ENCODE assay signal across 27 mouse cellular contexts in genomic region chr7:82733118-82733517, GRCm38 (mm10).
DNase-seq lines count a peak whose midpoint lies in the region; ATAC-seq and TF ChIP-seq lines count a peak whose summit lies in the region.
"Had no signal": no experiment of that assay in that cellular context is flagged by ENCODE, and none has a peak within 500 bp of the region (broad histone marks: within the 10 kb centered on the region; RNA-seq: fewer than 3 reads in every experiment).

No protein-coding gene starts in this region.

- intact Hi-C loops in heart, postnatal 10 days (cut with DNase I), result no loop called here

- H3K79me2 ChIP-seq in liver, adult 2 months (ENCODE audit: control insufficient read depth, insufficient read depth, low read length), result no peaks in the 10 kb centered on the region

- H3K4me1 ChIP-seq in heart, postnatal 0 days (ENCODE audit: control insufficient read depth, insufficient read depth), result 0 out of 2 replicates have a peak, but pooled peaks cover 4% of the 10 kb centered on the region
- H3K4me1 ChIP-seq in liver, adult 2 months (ENCODE audit: control insufficient read depth, insufficient read depth, low read length), result no peaks in the 10 kb centered on the region
- H3K4me1 ChIP-seq in liver, embryonic 12.5 days, result peaks cover 7% of the 10 kb centered on the region; the same call in 1 of the 2 replicates
- H3K4me1 ChIP-seq in embryonic fibroblast, embryonic 13.5 days (ENCODE audit: control insufficient read depth, insufficient read depth, low read length), result peaks cover 7% of the 10 kb centered on the region; the same call in 1 of the 2 replicates
- H3K4me1 ChIP-seq in limb, embryonic 13.5 days, result peaks cover 25% of the 10 kb centered on the region
- H3K4me1 ChIP-seq in forebrain, postnatal 0 days (ENCODE audit: insufficient read depth), result no peaks in the 10 kb centered on the region
- H3K4me1 ChIP-seq: forebrain, embryonic 15.5 days; heart, embryonic 15.5 days; hindbrain, embryonic 13.5 days; neural tube, embryonic 12.5 days had no signal

- no peak overlapping the region for H3K4me2 ChIP-seq in heart, postnatal 0 days (ENCODE audit: low read depth, low read length)
- H3K4me2 ChIP-seq in liver, embryonic 12.5 days, result no peak overlapping the region
- H3K4me2 ChIP-seq in limb, embryonic 13.5 days (replicated peaks), result no peak overlapping the region
- no peak overlapping the region for H3K4me2 ChIP-seq in forebrain, postnatal 0 days (ENCODE audit: low read depth)
- H3K4me2 ChIP-seq: forebrain, embryonic 15.5 days; heart, embryonic 15.5 days; hindbrain, embryonic 13.5 days; midbrain, embryonic 11.5 days; neural tube, embryonic 12.5 days had no signal

- ATAC-seq in heart, postnatal 0 days (ENCODE audit: insufficient read depth, low read depth), result no peak
- no peak for ATAC-seq in liver, embryonic 12.5 days
- no peak for ATAC-seq in limb, embryonic 13.5 days (ENCODE audit: low FRiP score, low read depth)
- ATAC-seq in forebrain, postnatal 0 days, result no peak
- ATAC-seq: forebrain, embryonic 15.5 days; liver, postnatal 0 days; midbrain, embryonic 16.5 days had no signal

- no peak for DNase-seq in heart, postnatal 0 days (ENCODE audit: low spot score)
- no peak for DNase-seq in heart, postnatal 10 days
- DNase-seq in liver, adult 2 months (ENCODE audit: extremely low read depth, low read depth, low spot score), result peak; percentile 23
- DNase-seq in forebrain, postnatal 0 days, result no peak
- DNase-seq in right cerebral cortex, adult 2 months (ENCODE audit: low spot score in 2 of 2), result no peak
- DNase-seq: adrenal gland, postnatal 25 days; cerebellum, adult 11-12 months; cerebellum, adult 9-11 months; gastrocnemius, postnatal 10 days; heart, postnatal 4 days; kidney, adult 18-20 months; liver; liver, postnatal 0 days; lung, postnatal 36 days; right cerebral cortex, adult 18-20 months; right cerebral cortex, postnatal 4 days; thymus, adult 2 months; thymus, postnatal 36 days had no signal

- H3K4me3 ChIP-seq in heart, postnatal 0 days (ENCODE audit: low read depth, low read length), result no peak overlapping the region
- H3K4me3 ChIP-seq in liver, adult 2 months (ENCODE audit: insufficient read depth, low read depth, low read length), result no peak overlapping the region
- no peak overlapping the region for H3K4me3 ChIP-seq in liver, embryonic 12.5 days
- no peak overlapping the region for H3K4me3 ChIP-seq in embryonic fibroblast, embryonic 13.5 days (ENCODE audit: insufficient read depth, low read length)
- H3K4me3 ChIP-seq in limb, embryonic 13.5 days, result no peak overlapping the region
- H3K4me3 ChIP-seq in forebrain, postnatal 0 days (ENCODE audit: low read depth, low read length), result no peak overlapping the region
- H3K4me3 ChIP-seq: forebrain, embryonic 15.5 days; heart, embryonic 15.5 days; hindbrain, embryonic 13.5 days; neural tube, embryonic 12.5 days had no signal

- TF ChIP-seq EP300 in heart, postnatal 0 days (IDR thresholded peaks at IDR 0.05; ENCODE audit: low read depth), result no peak

- 0 out of 2 replicates have a peak, but pooled peaks cover 3% of the 10 kb centered on the region for H3K36me3 ChIP-seq in heart, postnatal 0 days (replicated peaks; ENCODE audit: control insufficient read depth, insufficient read depth, low read length)
- H3K36me3 ChIP-seq in liver, adult 2 months (ENCODE audit: control insufficient read depth, insufficient read depth, low read length), result peaks cover 6% of the 10 kb centered on the region; the same call in 1 of the 2 replicates
- peaks cover 10% of the 10 kb centered on the region; the same call in 1 of the 2 replicates for H3K36me3 ChIP-seq in liver, embryonic 12.5 days
- H3K36me3 ChIP-seq in limb, embryonic 13.5 days, result peaks cover 5% of the 10 kb centered on the region; the same call in 1 of the 2 replicates
- no peaks in the 10 kb centered on the region for H3K36me3 ChIP-seq in forebrain, postnatal 0 days (ENCODE audit: insufficient read depth)
- H3K36me3 ChIP-seq: forebrain, embryonic 15.5 days; heart, embryonic 15.5 days; hindbrain, embryonic 13.5 days; neural tube, embryonic 12.5 days had no signal

- H3K9me3 ChIP-seq in heart, postnatal 0 days (replicated peaks; ENCODE audit: control insufficient read depth, low read length), result no peaks in the 10 kb centered on the region
- no peaks in the 10 kb centered on the region for H3K9me3 ChIP-seq in liver, embryonic 12.5 days (replicated peaks)
- H3K9me3 ChIP-seq in limb, embryonic 13.5 days, result no peaks in the 10 kb centered on the region
- no peaks in the 10 kb centered on the region for H3K9me3 ChIP-seq in forebrain, postnatal 0 days (ENCODE audit: low read length)
- H3K9me3 ChIP-seq: forebrain, embryonic 15.5 days; heart, embryonic 15.5 days; hindbrain, embryonic 13.5 days; neural tube, embryonic 12.5 days had no signal

- 0 out of 2 replicates have a peak overlapping the region, but pooled peaks have one; percentile 51 for H3K27ac ChIP-seq in heart, postnatal 0 days (ENCODE audit: low read depth)
- no peak overlapping the region for H3K27ac ChIP-seq in liver, adult 2 months (replicated peaks; ENCODE audit: insufficient read depth, low read depth, low read length)
- H3K27ac ChIP-seq in liver, embryonic 12.5 days, result no peak overlapping the region
- H3K27ac ChIP-seq in embryonic fibroblast, embryonic 13.5 days (ENCODE audit: insufficient read depth, low read length), result peak overlapping the region; percentile 88
- H3K27ac ChIP-seq in limb, embryonic 13.5 days, result peak overlapping the region; percentile 48; the same call in 1 of the 2 replicates
- H3K27ac ChIP-seq in forebrain, postnatal 0 days (ENCODE audit: low read depth, low read length), result no peak overlapping the region
- H3K27ac ChIP-seq: forebrain, embryonic 15.5 days; heart, embryonic 15.5 days; hindbrain, embryonic 13.5 days; neural tube, embryonic 12.5 days had no signal

- TF ChIP-seq POLR2A in liver, adult 2 months (IDR thresholded peaks at IDR 0.05; ENCODE audit: extremely low read depth, insufficient read depth, low read length), result no peak
- no peak for TF ChIP-seq POLR2A in embryonic fibroblast, embryonic 13.5 days (IDR thresholded peaks at IDR 0.05; ENCODE audit: low read depth, low read length)

- 69% methylated on average over 5 of the region's 5 CpGs for WGBS in heart, postnatal 0 days
- WGBS in liver, adult 2 months, result 89% methylated on average over 5 of the region's 5 CpGs
- WGBS in liver, embryonic 12.5 days (ENCODE audit: insufficient replicate concordance), result 77% methylated on average over 5 of the region's 5 CpGs
- 36% methylated on average over 5 of the region's 5 CpGs for WGBS in limb, embryonic 13.5 days
- 75% methylated on average over 5 of the region's 5 CpGs for WGBS in forebrain, postnatal 0 days

- H3K27me3 ChIP-seq in heart, postnatal 0 days (ENCODE audit: control insufficient read depth, insufficient read depth, low read length), result no peaks in the 10 kb centered on the region
- H3K27me3 ChIP-seq in liver, adult 2 months (ENCODE audit: control insufficient read depth, insufficient read depth, low read length), result no peaks in the 10 kb centered on the region; the same call in 1 of the 2 replicates
- no peaks in the 10 kb centered on the region for H3K27me3 ChIP-seq in liver, embryonic 12.5 days (replicated peaks)
- H3K27me3 ChIP-seq in limb, embryonic 13.5 days, result no peaks in the 10 kb centered on the region
- no peaks in the 10 kb centered on the region for H3K27me3 ChIP-seq in forebrain, postnatal 0 days (ENCODE audit: insufficient read depth, low read length)
- H3K27me3 ChIP-seq: forebrain, embryonic 15.5 days; heart, embryonic 15.5 days; hindbrain, embryonic 13.5 days; neural tube, embryonic 12.5 days had no signal

- H3K9ac ChIP-seq in heart, postnatal 0 days (replicated peaks; ENCODE audit: low read depth, low read length), result no peak overlapping the region
- no peak overlapping the region for H3K9ac ChIP-seq in liver, adult 2 months (ENCODE audit: low read depth, low read length)
- H3K9ac ChIP-seq in liver, embryonic 12.5 days, result no peak overlapping the region
- H3K9ac ChIP-seq in limb, embryonic 13.5 days, result no peak overlapping the region
- no peak overlapping the region for H3K9ac ChIP-seq in forebrain, postnatal 0 days
- H3K9ac ChIP-seq: forebrain, embryonic 15.5 days; heart, embryonic 15.5 days; hindbrain, embryonic 13.5 days; liver, postnatal 0 days; neural tube, embryonic 12.5 days had no signal

- TF ChIP-seq CTCF in heart, postnatal 0 days (IDR thresholded peaks at IDR 0.05; ENCODE audit: low read depth), result no peak
- TF ChIP-seq CTCF in liver, adult 2 months (IDR thresholded peaks at IDR 0.05; ENCODE audit: low read depth, low read length), result no peak
- TF ChIP-seq CTCF in embryonic fibroblast, embryonic 13.5 days (IDR thresholded peaks at IDR 0.05; ENCODE audit: borderline replicate concordance, insufficient read depth, low read length), result no peak
- no peak for TF ChIP-seq CTCF in forebrain, postnatal 0 days (IDR thresholded peaks at IDR 0.05; ENCODE audit: low read depth)

Comparison
In these comparisons a context has a peak if more than half of its experiments do, and no peak if none do; other contexts are left out.
1. H3K27ac ChIP-seq: peak in heart, postnatal 0 days (single experiment), embryonic fibroblast, embryonic 13.5 days (single experiment) and limb, embryonic 13.5 days (single experiment); none in liver, adult 2 months (single experiment), liver, embryonic 12.5 days (single experiment) and forebrain, postnatal 0 days (single experiment).